Mouse (Mus musculus): ENCODE results near the gene Gm35549.
"Not testable (repeated sequence)": the region's sequence is repeated elsewhere in the genome, so short reads cannot be mapped to it uniquely, and the experiment has no call there.

Gene Gm35549

DNA sequence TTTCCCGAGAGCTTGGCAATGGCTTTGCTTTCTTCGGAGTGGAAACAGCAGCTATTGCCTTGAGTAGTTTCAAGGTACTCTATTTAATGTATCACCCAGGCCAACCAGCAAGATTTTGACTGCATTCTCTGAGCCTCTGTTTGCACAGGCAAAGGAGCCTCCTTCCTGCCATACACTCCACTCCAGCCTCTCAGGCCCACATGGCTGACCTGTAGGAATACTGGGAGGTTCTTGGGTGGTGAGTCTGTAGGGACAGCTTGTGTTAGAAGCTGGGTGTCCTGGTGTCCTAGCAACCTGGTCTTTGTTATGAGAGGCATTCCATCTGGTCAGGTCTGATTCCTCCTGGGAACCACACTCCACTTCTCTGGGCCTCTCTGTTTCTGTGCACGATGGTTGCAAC is at the start of gene Gm35549:
Gm35549 (minus strand) TSS at position 276 of the 400 bp plus-strand sequence.
- ATAC-seq (ENCODE audit: low TSS enrichment): no peak

DNA sequence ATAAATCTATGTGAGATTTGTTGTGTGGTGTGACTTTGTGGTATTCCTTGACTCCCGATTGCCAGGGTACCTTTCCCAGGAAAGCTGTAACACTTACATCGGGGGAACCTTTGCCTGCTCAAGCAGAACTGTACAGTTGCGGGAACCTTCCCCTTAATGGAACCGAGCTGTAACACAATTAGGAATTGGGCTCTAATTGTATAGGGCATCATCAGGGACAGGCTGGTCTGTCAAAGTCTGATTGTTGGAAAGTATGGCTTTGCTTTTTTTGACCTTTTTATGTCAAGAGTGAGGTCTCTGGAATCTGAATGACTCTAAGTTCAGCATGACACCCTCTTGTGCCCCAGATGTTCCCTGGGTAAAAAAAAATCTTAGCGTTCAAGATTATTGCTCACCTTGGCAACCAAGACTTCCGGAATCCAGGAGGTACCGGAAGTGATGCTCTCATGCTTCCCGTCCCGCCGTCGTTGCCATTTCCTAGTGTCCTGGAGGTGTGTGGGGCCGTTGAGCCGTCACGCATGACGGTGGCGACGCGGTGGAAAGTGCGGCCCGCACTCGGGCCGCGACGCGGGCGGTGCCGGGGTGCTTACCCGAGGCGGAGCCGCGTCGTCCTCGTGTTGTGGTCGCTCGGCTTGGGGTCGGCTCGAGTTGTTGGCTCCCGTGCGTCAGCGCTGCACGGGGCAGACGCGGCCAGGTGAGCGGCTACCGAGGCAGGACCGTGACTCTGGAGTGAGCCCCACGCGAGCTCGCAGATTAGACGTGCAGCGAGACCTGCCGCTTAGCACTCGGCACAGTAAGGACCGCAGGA is 42.7 kb upstream of the Gm35549 start:
- peak; percentile 98 for ATAC-seq (ENCODE audit: low TSS enrichment)

DNA sequence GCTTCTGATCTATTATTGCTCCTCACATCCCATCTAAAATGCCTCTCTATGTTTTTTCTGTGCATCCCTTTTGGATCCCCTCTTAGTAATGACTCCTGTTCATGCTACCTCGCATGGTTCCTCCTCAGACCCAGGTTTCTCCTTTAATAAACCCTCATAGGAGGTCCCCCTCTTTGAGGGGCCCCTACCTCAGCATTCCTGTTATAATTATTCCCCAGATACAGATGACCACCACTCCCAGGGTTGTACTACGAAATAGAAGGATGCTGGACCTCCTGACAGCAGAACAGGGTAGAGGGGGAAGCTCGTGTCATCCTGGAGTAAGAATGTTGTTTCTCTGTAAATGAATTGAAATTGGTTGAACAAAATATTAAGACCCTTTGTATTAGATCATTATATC is 41.5 kb upstream of the Gm35549 start, which contains the start of gene Zkscan7:
Zkscan7 (plus strand) TSS at position 301 of the 400 bp plus-strand sequence.
- ATAC-seq (ENCODE audit: low TSS enrichment): no peak

DNA sequence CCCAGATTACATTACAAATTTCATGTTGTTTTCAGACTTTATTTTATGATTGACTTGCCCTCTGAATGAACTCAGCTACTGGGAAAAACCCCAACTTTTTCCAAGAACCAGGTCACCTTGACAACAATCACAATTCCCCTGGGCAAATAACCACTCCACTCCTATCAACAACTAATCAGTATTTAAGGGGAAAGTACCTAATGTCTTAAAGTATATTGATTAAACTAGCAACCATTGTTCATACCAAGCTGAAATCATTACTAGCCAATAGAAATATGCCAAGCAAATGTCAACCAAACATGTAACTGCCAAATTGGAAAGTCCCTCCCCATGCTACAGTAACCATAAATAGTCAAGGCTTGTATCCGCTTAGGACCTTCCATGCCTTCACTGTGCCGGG is 31.3 kb upstream of the Gm35549 start:
- ATAC-seq (ENCODE audit: low TSS enrichment): no peak

- ATAC-seq (ENCODE audit: low TSS enrichment): no peak
Observed at GRCm38 (mm10) chr9:122874653-122875052, 30.8 kb upstream of the Gm35549 start.

- ATAC-seq (ENCODE audit: low TSS enrichment): no peak
Observed at GRCm38 (mm10) chr9:122872595-122872994, 28.8 kb upstream of the Gm35549 start.

- ATAC-seq (ENCODE audit: low TSS enrichment): no peak
Observed at GRCm38 (mm10) chr9:122866192-122866591, 22.4 kb upstream of the Gm35549 start.

GRCm38 (mm10) chr9:122865697-122866166 is 21.9 kb upstream of the Gm35549 start, which contains the start of gene Zfp445:
Gene Zfp445 (minus strand): TSS chr9:122866006.
- ATAC-seq (ENCODE audit: low TSS enrichment): peak; percentile 100

- ATAC-seq (ENCODE audit: low TSS enrichment): no peak
Observed at GRCm38 (mm10) chr9:122864848-122865247, 21.0 kb upstream of the Gm35549 start.

- no peak for ATAC-seq (ENCODE audit: low TSS enrichment)
Observed at GRCm38 (mm10) chr9:122863731-122864130, 19.9 kb upstream of the Gm35549 start.

- no peak for ATAC-seq (ENCODE audit: low TSS enrichment)
Observed at GRCm38 (mm10) chr9:122860752-122861151, 16.9 kb upstream of the Gm35549 start.

GRCm38 (mm10) chr9:122856716-122857115 is 12.9 kb upstream of the Gm35549 start:
- ATAC-seq (ENCODE audit: low TSS enrichment): no peak

DNA sequence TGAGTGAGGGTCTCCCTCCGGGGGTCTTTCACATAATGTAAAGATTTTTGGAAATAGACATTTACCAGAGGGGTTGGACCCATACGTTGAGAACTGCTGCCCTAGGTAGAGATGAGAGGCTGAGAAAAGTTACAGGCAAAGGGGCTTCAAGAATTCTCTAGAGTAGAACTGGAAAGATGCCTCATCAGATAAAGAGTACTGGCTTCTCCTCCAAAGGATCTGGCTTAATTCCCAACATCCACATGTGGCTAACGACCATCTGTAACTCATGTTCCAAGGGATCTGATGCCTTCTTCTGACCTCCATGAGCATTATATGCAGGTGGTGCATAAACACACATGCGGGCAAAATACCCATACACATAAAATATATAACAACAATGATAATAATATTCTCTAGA is 11.8 kb upstream of the Gm35549 start:
- no peak for ATAC-seq (ENCODE audit: low TSS enrichment)

DNA sequence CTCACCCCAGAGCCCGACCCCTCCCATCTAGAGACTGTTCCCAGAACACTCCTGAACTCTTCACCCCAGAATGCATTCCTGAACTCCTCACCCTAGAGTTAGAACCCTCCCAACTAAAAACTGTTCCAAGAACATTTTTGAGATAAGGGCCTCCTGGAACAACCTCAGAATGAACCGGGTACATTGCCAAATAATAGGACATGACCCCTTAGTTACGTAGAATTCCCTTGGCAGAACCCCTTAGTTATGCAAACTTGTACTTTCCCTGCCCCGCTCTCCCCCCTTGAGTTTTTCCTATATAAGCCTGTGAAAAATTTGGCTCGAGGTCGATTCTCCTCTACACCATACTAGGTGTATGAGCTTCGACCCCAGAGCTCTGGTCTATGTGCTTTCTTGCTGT is 11.3 kb upstream of the Gm35549 start:
- not testable (repeated sequence) for ATAC-seq (ENCODE audit: low TSS enrichment)

DNA sequence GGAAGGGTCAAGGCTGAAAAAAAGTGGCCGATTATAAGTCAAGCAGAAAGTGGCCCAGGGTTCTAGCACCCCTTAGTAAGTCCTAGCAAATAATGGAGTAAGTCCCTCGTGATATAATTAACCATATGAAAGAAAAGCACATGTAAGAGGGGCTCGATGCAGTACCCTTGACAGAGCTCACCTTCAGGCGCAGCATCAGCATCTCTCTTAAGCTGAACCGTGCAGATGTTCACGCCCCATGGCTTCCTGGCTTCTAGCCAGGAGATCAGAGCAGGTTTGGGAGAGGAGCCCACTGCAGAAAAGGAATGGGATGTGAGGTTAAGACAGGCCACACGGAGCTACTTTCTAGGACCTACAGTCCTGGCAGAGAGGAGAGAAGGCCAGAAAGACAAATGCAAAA is 10.7 kb upstream of the Gm35549 start:
- ATAC-seq (ENCODE audit: low TSS enrichment): no peak

DNA sequence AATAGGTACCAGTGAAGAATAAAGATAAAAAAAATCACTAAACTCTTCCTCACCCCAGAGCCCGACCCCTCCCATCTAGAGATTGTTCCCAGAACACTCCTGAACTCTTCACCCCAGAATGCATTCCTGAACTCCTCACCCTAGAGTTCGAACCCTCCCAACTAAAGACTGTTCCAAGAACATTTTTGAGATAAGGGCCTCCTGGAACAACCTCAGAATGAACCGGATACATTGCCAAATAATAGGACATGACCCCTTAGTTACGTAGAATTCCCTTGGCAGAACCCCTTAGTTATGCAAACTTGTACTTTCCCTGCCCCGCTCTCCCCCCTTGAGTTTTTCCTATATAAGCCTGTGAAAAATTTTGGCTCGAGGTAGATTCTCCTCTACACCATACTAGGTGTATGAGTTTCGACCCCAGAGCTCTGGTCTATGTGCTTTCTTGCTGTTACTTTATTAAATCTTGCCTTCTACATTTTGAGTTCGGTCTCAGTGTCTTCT is 4.0 kb upstream of the Gm35549 start:
- ATAC-seq (ENCODE audit: low TSS enrichment): not testable (repeated sequence)

GRCm38 (mm10) chr9:122846156-122846555 is 2.3 kb upstream of the Gm35549 start:
- ATAC-seq (ENCODE audit: low TSS enrichment): peak; percentile 86

- no peak for ATAC-seq (ENCODE audit: low TSS enrichment)
Observed at GRCm38 (mm10) chr9:122845621-122846020, 1.8 kb upstream of the Gm35549 start.

GRCm38 (mm10) chr9:122837680-122838079 is 6.2 kb downstream of the Gm35549 start:
- peak; percentile 44 for ATAC-seq (ENCODE audit: low TSS enrichment)

- ATAC-seq (ENCODE audit: low TSS enrichment): no peak
Observed at GRCm38 (mm10) chr9:122837216-122837615, 6.6 kb downstream of the Gm35549 start.

DNA sequence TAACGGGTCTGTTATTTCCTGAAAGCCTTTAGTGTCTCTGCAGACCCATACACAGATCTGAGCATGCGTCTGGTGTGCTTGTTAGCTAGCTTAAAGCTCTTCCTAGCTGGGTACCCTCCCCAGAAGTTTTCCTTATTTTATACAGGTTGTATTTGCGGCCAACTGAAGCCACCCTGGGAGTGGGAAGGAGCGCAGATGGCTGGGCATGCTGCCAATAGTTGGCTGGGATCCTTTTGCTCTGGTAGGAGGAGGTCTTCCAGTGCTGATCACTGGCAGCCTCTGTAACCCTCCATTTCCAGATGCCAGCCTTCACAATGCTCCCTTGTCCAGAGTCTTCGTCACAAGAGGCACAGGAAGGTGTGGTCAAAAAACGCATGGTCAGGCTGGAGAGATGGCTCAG is 7.0 kb downstream of the Gm35549 start:
- ATAC-seq (ENCODE audit: low TSS enrichment): peak; percentile 74

DNA sequence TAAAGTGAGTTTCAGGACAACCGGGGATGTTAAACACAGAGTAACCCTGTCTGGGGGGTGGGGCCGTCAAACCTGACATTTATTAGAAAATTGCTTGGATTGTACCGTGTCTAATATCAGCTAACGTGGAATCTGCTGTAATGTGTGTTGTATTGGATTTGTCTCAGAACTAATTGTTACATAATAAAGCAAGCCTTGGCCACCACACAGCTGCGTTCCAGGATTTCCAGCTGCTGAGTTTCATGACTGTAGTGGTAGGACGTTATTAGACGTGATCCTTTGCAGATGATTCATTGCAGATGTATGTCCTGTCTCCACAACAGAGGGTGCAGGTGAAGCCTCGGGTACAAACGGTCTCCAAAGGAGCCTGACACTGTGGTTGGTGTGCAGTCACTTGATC is 7.7 kb downstream of the Gm35549 start:
- no peak for ATAC-seq (ENCODE audit: low TSS enrichment)

DNA sequence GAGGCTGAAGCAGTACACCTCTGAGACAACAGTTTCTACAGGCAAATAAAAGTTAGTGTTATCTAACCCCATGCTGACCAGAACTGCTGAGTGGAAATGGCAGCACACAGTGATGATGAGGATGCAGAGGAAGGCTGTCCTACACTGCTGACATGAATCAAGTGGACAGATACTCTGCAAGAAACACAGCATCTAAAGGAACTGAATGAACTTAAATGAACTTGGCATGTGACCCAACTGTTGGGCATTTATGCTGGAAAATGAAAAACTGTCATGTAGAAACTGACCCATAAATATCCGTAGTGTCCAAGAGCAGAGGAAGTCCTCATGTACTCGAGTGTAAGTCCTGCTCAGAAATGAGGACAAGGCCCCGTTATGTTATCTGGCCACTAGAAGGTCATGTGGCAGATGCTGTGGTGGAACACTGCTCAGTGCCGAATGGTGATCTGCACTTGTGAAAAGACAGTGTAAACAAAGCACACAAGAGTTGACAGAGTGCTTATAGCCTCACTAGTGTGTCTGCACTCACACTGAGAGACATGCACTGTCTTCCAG is 13.9 kb downstream of the Gm35549 start:
- no peak for ATAC-seq (ENCODE audit: low TSS enrichment)
